Mouse (Mus musculus) effector memory CD4-positive, alpha-beta T cell, adult 7 months (primary cell): Measurements from ENCODE around the gene Hmgn3. TPM values are rescaled to one million over a fixed set of nuclear protein-coding genes. Genes with fewer than 3 reads are reported as not detected.

Source experiments
- polyA plus RNA-seq: library from polyadenylated mRNA; unstranded; fragments of 100-300 nt; shearing (Covaris generic); gene quantifications from one replicate; pipeline ENCODE4 v1.2.1, GENCODE M21; 2017

Hmgn3 gene
- polyA plus RNA-seq, result 2.4 TPM

DNA sequence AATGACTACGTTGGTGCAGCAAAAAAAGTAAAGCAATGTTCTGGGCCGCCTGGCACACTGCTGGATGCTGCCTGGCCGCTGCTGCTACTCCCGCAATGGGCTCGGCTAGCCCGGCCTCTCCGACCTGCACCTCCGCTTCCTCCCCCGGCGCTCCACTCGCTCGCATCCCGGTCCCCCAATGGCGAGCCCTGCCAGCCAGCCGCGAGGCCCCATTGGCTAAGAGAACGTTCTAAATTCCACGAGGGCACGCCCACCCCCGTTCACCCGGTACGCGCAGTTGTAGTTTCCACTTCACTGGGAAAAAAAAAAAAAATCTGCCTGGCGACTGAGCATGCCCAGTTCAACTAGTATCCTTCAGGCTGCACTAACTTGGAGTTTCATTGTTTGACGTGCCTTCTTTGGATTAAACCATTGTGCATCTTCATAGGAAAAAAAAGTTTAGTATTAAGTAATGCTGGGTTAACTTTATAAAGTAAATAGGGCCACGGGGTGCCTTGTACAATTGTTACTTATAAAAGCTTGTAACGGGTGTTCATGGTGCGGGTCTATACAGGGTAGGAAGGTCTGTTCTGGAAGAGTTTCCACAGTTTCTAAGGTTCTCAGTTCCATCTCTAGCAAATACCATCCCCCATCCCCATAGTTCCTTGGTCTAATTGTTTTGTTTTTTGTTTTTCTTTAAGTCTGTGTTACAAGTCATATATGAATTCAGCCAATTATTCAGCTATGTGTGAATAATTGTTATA lies at the start of gene Hmgn3:
TSS of gene Hmgn3 (minus strand) at position 240 of the 743 bp plus-strand sequence.

Other genes with a start within 250 kb of the Hmgn3 start
- gene Phip, start 171.2 kb downstream of the Hmgn3 start, polyA plus RNA-seq, result 104 TPM